Mouse (Mus musculus): ENCODE measurements around the gene Tmem50b. TPM values are rescaled to one million over a fixed set of nuclear protein-coding genes. Genes with fewer than 3 reads are reported as not detected.

The Tmem50b gene
- polyA plus RNA-seq, 1 experiment from 2014 or later = 60.5 TPM

- Histone ChIP-seq H3K4me3 (ENCODE audit: low read depth, low read length) (no peak overlapping the region), H3K9me3 (replicated peaks; ENCODE audit: control insufficient read depth, low read length) (no peaks in the 10 kb centered on the region), H3K27me3 (ENCODE audit: control insufficient read depth, insufficient read depth, low read length) (no peaks in the 10 kb centered on the region), H3K36me3 (ENCODE audit: control insufficient read depth, insufficient read depth, low read length) (0 out of 2 replicates have a peak, but pooled peaks cover 4% of the 10 kb centered on the region), H3K27ac (ENCODE audit: low read depth, low read length) (no peak overlapping the region), H3K4me2 (no peak overlapping the region), H3K9ac (ENCODE audit: low read depth, low read length) (no peak overlapping the region), H3K4me1 (ENCODE audit: control insufficient read depth, insufficient read depth, low read length) (no peaks in the 10 kb centered on the region)
- WGBS (ENCODE audit: insufficient replicate concordance) = 85% methylated on average over 10 of the region's 10 CpGs
- ATAC-seq (replicated peaks; ENCODE audit: insufficient number of reproducible peaks, low FRiP score, low TSS enrichment) = no peak
These were observed 28.6 kb downstream of the Tmem50b start for GRCm38 (mm10) chr16:91568960-91569359.

DNA sequence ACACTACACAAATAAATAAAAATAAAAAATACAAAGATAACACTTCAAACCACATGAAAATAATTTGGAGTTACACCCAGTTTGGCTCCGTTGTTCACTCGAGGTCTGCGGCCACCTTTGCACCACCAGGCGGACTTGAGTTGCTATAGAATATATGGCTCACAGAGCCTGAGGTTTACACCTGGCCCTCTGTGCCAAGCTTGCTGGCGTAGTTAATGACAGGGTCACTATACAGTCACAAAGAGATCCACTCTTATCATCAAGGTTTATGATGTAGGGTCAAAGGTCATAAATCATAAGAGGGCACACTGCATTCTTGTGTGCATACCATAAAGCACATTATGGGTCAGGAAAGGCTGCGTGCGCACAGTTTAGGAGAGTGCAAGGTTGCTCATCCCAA lies 31.6 kb downstream of the Tmem50b start:
- no peaks in the 10 kb centered on the region for H3K9me3 ChIP-seq (replicated peaks; ENCODE audit: control insufficient read depth, low read length)
- H3K27me3 ChIP-seq (ENCODE audit: control insufficient read depth, insufficient read depth, low read length) = no peaks in the 10 kb centered on the region
- no peaks in the 10 kb centered on the region for H3K4me1 ChIP-seq (ENCODE audit: control insufficient read depth, insufficient read depth, low read length)
- peaks cover 17% of the 10 kb centered on the region for H3K36me3 ChIP-seq (ENCODE audit: control insufficient read depth, insufficient read depth, low read length)
- H3K4me2 ChIP-seq = no peak overlapping the region
- no peak overlapping the region for H3K9ac ChIP-seq (ENCODE audit: low read depth, low read length)
- H3K27ac ChIP-seq (ENCODE audit: low read depth, low read length) = no peak overlapping the region
- WGBS (ENCODE audit: insufficient replicate concordance) = 86% methylated on average over 7 of the region's 7 CpGs
- no peak overlapping the region for H3K4me3 ChIP-seq (ENCODE audit: low read depth, low read length)
- no peak for ATAC-seq (replicated peaks; ENCODE audit: insufficient number of reproducible peaks, low FRiP score, low TSS enrichment)

GRCm38 (mm10) chr16:91565292-91565951 lies 32.2 kb downstream of the Tmem50b start:
- Histone ChIP-seq H3K9ac (ENCODE audit: low read depth, low read length) (no peak overlapping the region), H3K4me2 (no peak overlapping the region), H3K27ac (ENCODE audit: low read depth, low read length) (no peak overlapping the region), H3K9me3 (replicated peaks; ENCODE audit: control insufficient read depth, low read length) (no peaks in the 10 kb centered on the region), H3K4me3 (ENCODE audit: low read depth, low read length) (no peak overlapping the region), H3K27me3 (ENCODE audit: control insufficient read depth, insufficient read depth, low read length) (no peaks in the 10 kb centered on the region), H3K36me3 (ENCODE audit: control insufficient read depth, insufficient read depth, low read length) (peaks cover 18% of the 10 kb centered on the region), H3K4me1 (ENCODE audit: control insufficient read depth, insufficient read depth, low read length) (no peaks in the 10 kb centered on the region)
- 44% methylated on average over 9 of the region's 9 CpGs for WGBS (ENCODE audit: insufficient replicate concordance)
- no peak for ATAC-seq (replicated peaks; ENCODE audit: insufficient number of reproducible peaks, low FRiP score, low TSS enrichment)

DNA sequence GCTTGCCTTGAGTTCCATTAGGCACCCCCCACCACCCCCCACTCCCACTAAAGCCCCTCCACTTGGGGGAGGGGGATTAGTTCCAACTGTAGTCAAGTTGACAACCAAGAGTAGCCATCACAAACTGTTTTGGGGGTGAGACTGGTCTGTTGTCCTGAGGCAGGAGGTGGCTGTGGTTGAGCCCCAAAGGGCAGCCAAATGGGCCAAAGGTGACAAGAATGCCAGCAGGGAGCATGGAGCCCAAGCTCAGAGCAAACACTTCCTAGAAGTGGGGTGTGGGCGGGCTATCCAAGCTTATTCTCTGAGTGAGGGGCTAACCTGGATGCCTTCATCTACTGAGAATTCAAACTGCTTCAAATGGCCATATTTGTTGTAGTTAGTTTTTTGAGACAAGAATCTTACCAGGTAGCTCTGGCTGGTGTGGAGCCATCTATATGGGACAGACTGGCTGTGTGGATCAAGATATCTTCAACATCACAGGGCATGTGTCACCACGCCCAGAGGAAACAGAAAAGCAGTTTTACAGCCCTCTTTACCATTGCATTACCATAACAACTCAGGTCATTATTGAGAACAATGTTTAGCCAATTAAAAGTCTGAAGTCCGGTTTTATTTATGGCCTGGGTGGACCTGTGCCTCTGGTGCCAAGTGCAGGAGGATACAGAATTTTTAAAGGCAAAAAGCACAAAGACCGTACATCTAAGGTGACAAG lies 32.9 kb downstream of the Tmem50b start:
- Histone ChIP-seq H3K9me3 (replicated peaks; ENCODE audit: control insufficient read depth, low read length) (no peaks in the 10 kb centered on the region), H3K4me1 (ENCODE audit: control insufficient read depth, insufficient read depth, low read length) (no peaks in the 10 kb centered on the region), H3K27ac (ENCODE audit: low read depth, low read length) (no peak overlapping the region), H3K36me3 (ENCODE audit: control insufficient read depth, insufficient read depth, low read length) (peaks cover 23% of the 10 kb centered on the region), H3K4me3 (ENCODE audit: low read depth, low read length) (no peak overlapping the region), H3K9ac (ENCODE audit: low read depth, low read length) (no peak overlapping the region), H3K4me2 (no peak overlapping the region), H3K27me3 (ENCODE audit: control insufficient read depth, insufficient read depth, low read length) (no peaks in the 10 kb centered on the region)
- ATAC-seq (replicated peaks; ENCODE audit: insufficient number of reproducible peaks, low FRiP score, low TSS enrichment) = no peak
- WGBS (ENCODE audit: insufficient replicate concordance) = 78% methylated on average over 4 of the region's 4 CpGs

DNA sequence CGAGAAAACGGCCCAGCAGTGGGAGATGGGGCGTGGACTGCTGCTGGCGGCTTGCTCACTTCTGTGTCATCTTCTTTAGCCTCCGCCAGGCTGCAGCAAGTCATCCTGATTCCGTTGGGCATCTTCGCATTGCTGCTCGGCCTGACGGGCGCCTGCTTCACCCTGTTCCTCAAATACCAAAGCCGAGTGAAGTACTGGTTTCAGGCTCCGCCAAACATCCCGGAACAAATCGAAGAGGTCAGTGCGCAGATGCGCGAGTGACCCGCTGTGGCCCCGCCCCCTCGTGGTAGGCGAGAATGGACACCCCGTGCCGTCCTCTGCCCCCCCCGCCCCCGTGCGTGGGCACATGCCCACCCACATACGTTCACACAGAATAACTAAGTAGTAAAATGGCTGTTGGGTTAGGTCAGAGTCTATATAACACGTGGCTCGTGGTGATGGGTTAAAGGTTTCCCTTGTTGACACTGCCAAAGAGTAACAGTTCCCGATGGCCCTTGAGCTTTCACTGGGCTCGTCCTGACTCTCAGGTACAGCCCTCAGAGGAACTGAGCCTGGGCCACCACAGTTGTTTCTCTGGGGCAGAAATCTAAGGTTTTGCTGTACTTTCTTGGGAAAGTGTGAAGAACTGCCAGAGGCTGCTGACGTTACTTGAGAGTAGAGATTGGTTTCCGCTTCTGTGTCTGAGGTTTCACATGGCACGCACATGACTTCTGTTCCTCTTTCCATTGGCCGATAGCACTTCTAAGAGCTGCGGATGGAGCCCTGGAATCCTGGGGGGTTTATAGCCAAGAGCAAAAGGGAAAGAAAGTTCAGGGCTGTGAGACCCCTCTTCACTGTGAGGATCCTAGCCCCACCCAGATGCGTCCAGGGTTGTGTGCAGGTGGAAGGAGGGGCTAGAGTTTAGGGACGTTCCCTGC lies 35.8 kb downstream of the Tmem50b start:
- WGBS (ENCODE audit: insufficient replicate concordance) = 70% methylated on average over 38 of the region's 38 CpGs
- H3K4me3 ChIP-seq (ENCODE audit: low read depth, low read length) = no peak overlapping the region
- no peak overlapping the region for H3K9ac ChIP-seq (ENCODE audit: low read depth, low read length)
- no peak overlapping the region for H3K4me2 ChIP-seq
- H3K36me3 ChIP-seq (ENCODE audit: control insufficient read depth, insufficient read depth, low read length) = peaks cover 36% of the 10 kb centered on the region
- no peak overlapping the region for H3K27ac ChIP-seq (ENCODE audit: low read depth, low read length)
- no peaks in the 10 kb centered on the region for H3K27me3 ChIP-seq (ENCODE audit: control insufficient read depth, insufficient read depth, low read length)
- H3K9me3 ChIP-seq (replicated peaks; ENCODE audit: control insufficient read depth, low read length) = no peaks in the 10 kb centered on the region
- no peak for ATAC-seq (replicated peaks; ENCODE audit: insufficient number of reproducible peaks, low FRiP score, low TSS enrichment)
- no peaks in the 10 kb centered on the region for H3K4me1 ChIP-seq (ENCODE audit: control insufficient read depth, insufficient read depth, low read length)

- Histone ChIP-seq H3K9ac (ENCODE audit: low read depth, low read length) (no peak overlapping the region), H3K36me3 (ENCODE audit: control insufficient read depth, insufficient read depth, low read length) (peaks cover 36% of the 10 kb centered on the region), H3K27me3 (ENCODE audit: control insufficient read depth, insufficient read depth, low read length) (no peaks in the 10 kb centered on the region), H3K4me2 (no peak overlapping the region), H3K4me1 (ENCODE audit: control insufficient read depth, insufficient read depth, low read length) (no peaks in the 10 kb centered on the region), H3K9me3 (replicated peaks; ENCODE audit: control insufficient read depth, low read length) (no peaks in the 10 kb centered on the region), H3K27ac (ENCODE audit: low read depth, low read length) (no peak overlapping the region), H3K4me3 (ENCODE audit: low read depth, low read length) (no peak overlapping the region)
- 44% methylated on average over 9 of the region's 9 CpGs for WGBS (ENCODE audit: insufficient replicate concordance)
- ATAC-seq (replicated peaks; ENCODE audit: insufficient number of reproducible peaks, low FRiP score, low TSS enrichment) = no peak
These were observed 36.5 kb downstream of the Tmem50b start for GRCm38 (mm10) chr16:91561099-91561498.

- H3K4me2 ChIP-seq = no peak overlapping the region
- H3K4me1 ChIP-seq (ENCODE audit: control insufficient read depth, insufficient read depth, low read length) = peaks cover 18% of the 10 kb centered on the region
- H3K9ac ChIP-seq (ENCODE audit: low read depth, low read length) = no peak overlapping the region
- WGBS (ENCODE audit: insufficient replicate concordance) = 90% methylated on average over 15 of the region's 15 CpGs
- H3K4me3 ChIP-seq (ENCODE audit: low read depth, low read length) = no peak overlapping the region
- H3K27ac ChIP-seq (ENCODE audit: low read depth, low read length) = no peak overlapping the region
- H3K36me3 ChIP-seq (ENCODE audit: control insufficient read depth, insufficient read depth, low read length) = peaks cover 32% of the 10 kb centered on the region
- H3K27me3 ChIP-seq (ENCODE audit: control insufficient read depth, insufficient read depth, low read length) = no peaks in the 10 kb centered on the region
- no peak for ATAC-seq (replicated peaks; ENCODE audit: insufficient number of reproducible peaks, low FRiP score, low TSS enrichment)
- no peaks in the 10 kb centered on the region for H3K9me3 ChIP-seq (replicated peaks; ENCODE audit: control insufficient read depth, low read length)
These were observed 39.9 kb downstream of the Tmem50b start for GRCm38 (mm10) chr16:91557693-91558092.

DNA sequence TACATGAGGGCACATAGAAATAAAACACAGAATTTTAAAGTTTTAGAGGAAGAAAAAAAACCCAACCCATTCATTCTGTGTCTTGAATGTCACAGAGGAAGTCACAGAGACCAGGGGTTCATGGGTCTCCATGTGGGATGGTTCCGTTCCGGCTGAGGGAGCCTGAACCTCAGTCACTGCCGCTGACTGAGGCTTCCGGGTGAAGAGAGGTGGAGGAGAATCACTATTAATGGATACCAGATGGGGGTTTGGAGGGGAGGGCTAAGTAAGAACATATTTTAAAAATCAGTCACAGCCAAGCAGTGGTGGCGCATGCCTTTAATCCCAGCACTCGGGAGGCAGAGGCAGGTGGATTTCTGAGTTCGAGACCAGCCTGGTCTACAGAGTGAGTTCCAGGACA lies 40.4 kb downstream of the Tmem50b start:
- Histone ChIP-seq H3K27ac (ENCODE audit: low read depth, low read length) (no peak overlapping the region), H3K27me3 (ENCODE audit: control insufficient read depth, insufficient read depth, low read length) (no peaks in the 10 kb centered on the region), H3K9me3 (replicated peaks; ENCODE audit: control insufficient read depth, low read length) (no peaks in the 10 kb centered on the region), H3K4me1 (ENCODE audit: control insufficient read depth, insufficient read depth, low read length) (peaks cover 18% of the 10 kb centered on the region), H3K9ac (ENCODE audit: low read depth, low read length) (no peak overlapping the region), H3K4me3 (ENCODE audit: low read depth, low read length) (no peak overlapping the region), H3K4me2 (no peak overlapping the region), H3K36me3 (ENCODE audit: control insufficient read depth, insufficient read depth, low read length) (peaks cover 27% of the 10 kb centered on the region)
- 85% methylated on average over 7 of the region's 7 CpGs for WGBS (ENCODE audit: insufficient replicate concordance)
- ATAC-seq (replicated peaks; ENCODE audit: insufficient number of reproducible peaks, low FRiP score, low TSS enrichment) = no peak
